ENCODE assay signal across 12 mouse cellular contexts in genomic region chr15:62994691-62995090, GRCm38 (mm10).
"Had no signal": no experiment of that assay in that cellular context is flagged by ENCODE, and none has a peak within 500 bp of the region (broad histone marks: within the 10 kb centered on the region; RNA-seq: fewer than 3 reads in every experiment).

No protein-coding gene starts in this region.

- DNase-seq: retina, postnatal 1 day; right cerebral cortex, adult 18-20 months; right cerebral cortex, postnatal 14 days; right cerebral cortex, postnatal 25 days; right cerebral cortex, postnatal 4 days; spleen, adult 18-20 months; thymus, adult 18-20 months; thymus, adult 2 months; thymus, postnatal 14 days; thymus, postnatal 25 days; thymus, postnatal 36 days; thymus, postnatal 4 days had no signal
